Mouse (Mus musculus): ENCODE data around the gene Peg10. TPM values are rescaled to one million over a fixed set of nuclear protein-coding genes. Genes with fewer than 3 reads are reported as not detected.

Gene Peg10
- polyA plus RNA-seq (2011; ENCODE audit: insufficient read depth, insufficient read length, low read depth, missing spikeins), result 435 and 458 TPM in 2 replicates

- no peaks in the 10 kb centered on the region; the same call in 1 of the 2 replicates for H3K27me3 ChIP-seq (ENCODE audit: control insufficient read depth, insufficient read depth, low read length, poor library complexity, severe bottlenecking)
- no peaks in the 10 kb centered on the region for H3K4me1 ChIP-seq (ENCODE audit: control insufficient read depth, insufficient read depth, low read length)
- peak within 1 kb of the TSS; percentile 62 for H3K9ac ChIP-seq (ENCODE audit: low read depth, poor library complexity, severe bottlenecking)
- no peaks in the 10 kb centered on the region for H3K36me3 ChIP-seq (ENCODE audit: control insufficient read depth, insufficient read depth, low read length, poor library complexity, severe bottlenecking)
- no peak within 1 kb of the TSS for H3K27ac ChIP-seq (ENCODE audit: insufficient read depth, low read length)
- H3K9me3 ChIP-seq (replicated peaks; ENCODE audit: control insufficient read depth, insufficient read depth, low read length, poor library complexity, severe bottlenecking), result peaks cover 11% of the 10 kb centered on the region; the same call in 1 of the 2 replicates
- H3K4me3 ChIP-seq (ENCODE audit: low read depth, low read length), result peak within 1 kb of the TSS; percentile 88
- TF ChIP-seq POLR2A (IDR thresholded peaks at IDR 0.05; ENCODE audit: insufficient read depth, low read length) (no peak), CTCF (IDR thresholded peaks at IDR 0.05; ENCODE audit: low read depth, low read length) (peak; percentile 44), EP300 (IDR thresholded peaks at IDR 0.05; ENCODE audit: insufficient read depth, low read depth, low read length) (no peak)
Measured at GRCm38 (mm10) chr6:4746696-4747439, at the start of gene Peg10, which contains the start of gene Sgce. Peg10 (plus strand) TSS chr6:4747306. Sgce (minus strand) TSS chr6:4747207.

- Histone ChIP-seq H3K27me3 (ENCODE audit: control insufficient read depth, insufficient read depth, low read length, poor library complexity, severe bottlenecking) (no peaks in the 10 kb centered on the region), H3K36me3 (ENCODE audit: control insufficient read depth, insufficient read depth, low read length, poor library complexity, severe bottlenecking) (no peaks in the 10 kb centered on the region), H3K27ac (ENCODE audit: insufficient read depth, low read length) (no peak overlapping the region), H3K9me3 (replicated peaks; ENCODE audit: control insufficient read depth, insufficient read depth, low read length, poor library complexity, severe bottlenecking) (no peaks in the 10 kb centered on the region), H3K4me1 (ENCODE audit: control insufficient read depth, insufficient read depth, low read length) (no peaks in the 10 kb centered on the region), H3K4me3 (ENCODE audit: low read depth, low read length) (no peak overlapping the region), H3K9ac (ENCODE audit: low read depth, poor library complexity, severe bottlenecking) (no peak overlapping the region)
- TF ChIP-seq POLR2A (IDR thresholded peaks at IDR 0.05; ENCODE audit: insufficient read depth, low read length), result no peak
- TF ChIP-seq CTCF (IDR thresholded peaks at IDR 0.05; ENCODE audit: low read depth, low read length), result no peak
- no peak for TF ChIP-seq EP300 (IDR thresholded peaks at IDR 0.05; ENCODE audit: insufficient read depth, low read depth, low read length)
Measured at GRCm38 (mm10) chr6:4701641-4702040, 45.5 kb upstream of the Peg10 start.

- no peaks in the 10 kb centered on the region for H3K4me1 ChIP-seq (ENCODE audit: control insufficient read depth, insufficient read depth, low read length)
- no peaks in the 10 kb centered on the region for H3K36me3 ChIP-seq (ENCODE audit: control insufficient read depth, insufficient read depth, low read length, poor library complexity, severe bottlenecking)
Measured at GRCm38 (mm10) chr6:4703908-4704307, 43.2 kb upstream of the Peg10 start.

GRCm38 (mm10) chr6:4706415-4706814 lies 40.7 kb upstream of the Peg10 start:
- no peaks in the 10 kb centered on the region for H3K36me3 ChIP-seq (ENCODE audit: control insufficient read depth, insufficient read depth, low read length, poor library complexity, severe bottlenecking)
- H3K9ac ChIP-seq (ENCODE audit: low read depth, poor library complexity, severe bottlenecking), result no peak overlapping the region
- no peaks in the 10 kb centered on the region for H3K9me3 ChIP-seq (replicated peaks; ENCODE audit: control insufficient read depth, insufficient read depth, low read length, poor library complexity, severe bottlenecking)
- no peaks in the 10 kb centered on the region for H3K27me3 ChIP-seq (ENCODE audit: control insufficient read depth, insufficient read depth, low read length, poor library complexity, severe bottlenecking)
- H3K4me3 ChIP-seq (ENCODE audit: low read depth, low read length), result no peak overlapping the region
- H3K4me1 ChIP-seq (ENCODE audit: control insufficient read depth, insufficient read depth, low read length), result no peaks in the 10 kb centered on the region
- TF ChIP-seq EP300 (IDR thresholded peaks at IDR 0.05; ENCODE audit: insufficient read depth, low read depth, low read length) (no peak), CTCF (IDR thresholded peaks at IDR 0.05; ENCODE audit: low read depth, low read length) (no peak), POLR2A (IDR thresholded peaks at IDR 0.05; ENCODE audit: insufficient read depth, low read length) (no peak)
- no peak overlapping the region for H3K27ac ChIP-seq (ENCODE audit: insufficient read depth, low read length)

More at GRCm38 (mm10) chr6:4703908-4704307, 43.2 kb upstream of the Peg10 start:
- H3K9me3 ChIP-seq (replicated peaks; ENCODE audit: control insufficient read depth, insufficient read depth, low read length, poor library complexity, severe bottlenecking), result no peaks in the 10 kb centered on the region
- TF ChIP-seq CTCF (IDR thresholded peaks at IDR 0.05; ENCODE audit: low read depth, low read length) (no peak), EP300 (IDR thresholded peaks at IDR 0.05; ENCODE audit: insufficient read depth, low read depth, low read length) (no peak), POLR2A (IDR thresholded peaks at IDR 0.05; ENCODE audit: insufficient read depth, low read length) (no peak)
- H3K9ac ChIP-seq (ENCODE audit: low read depth, poor library complexity, severe bottlenecking), result no peak overlapping the region
- no peaks in the 10 kb centered on the region for H3K27me3 ChIP-seq (ENCODE audit: control insufficient read depth, insufficient read depth, low read length, poor library complexity, severe bottlenecking)
- H3K4me3 ChIP-seq (ENCODE audit: low read depth, low read length), result no peak overlapping the region
- no peak overlapping the region for H3K27ac ChIP-seq (ENCODE audit: insufficient read depth, low read length)

GRCm38 (mm10) chr6:4708971-4709370 lies 38.1 kb upstream of the Peg10 start:
- H3K9me3 ChIP-seq (replicated peaks; ENCODE audit: control insufficient read depth, insufficient read depth, low read length, poor library complexity, severe bottlenecking), result no peaks in the 10 kb centered on the region
- H3K36me3 ChIP-seq (ENCODE audit: control insufficient read depth, insufficient read depth, low read length, poor library complexity, severe bottlenecking), result no peaks in the 10 kb centered on the region
- H3K4me1 ChIP-seq (ENCODE audit: control insufficient read depth, insufficient read depth, low read length), result no peaks in the 10 kb centered on the region
- no peak for TF ChIP-seq POLR2A (IDR thresholded peaks at IDR 0.05; ENCODE audit: insufficient read depth, low read length)
- no peak for TF ChIP-seq EP300 (IDR thresholded peaks at IDR 0.05; ENCODE audit: insufficient read depth, low read depth, low read length)
- no peak for TF ChIP-seq CTCF (IDR thresholded peaks at IDR 0.05; ENCODE audit: low read depth, low read length)
- H3K9ac ChIP-seq (ENCODE audit: low read depth, poor library complexity, severe bottlenecking), result no peak overlapping the region
- no peaks in the 10 kb centered on the region for H3K27me3 ChIP-seq (ENCODE audit: control insufficient read depth, insufficient read depth, low read length, poor library complexity, severe bottlenecking)
- H3K4me3 ChIP-seq (ENCODE audit: low read depth, low read length), result no peak overlapping the region
- no peak overlapping the region for H3K27ac ChIP-seq (ENCODE audit: insufficient read depth, low read length)

GRCm38 (mm10) chr6:4716171-4716570 lies 30.9 kb upstream of the Peg10 start:
- Histone ChIP-seq H3K4me1 (ENCODE audit: control insufficient read depth, insufficient read depth, low read length) (no peaks in the 10 kb centered on the region), H3K27ac (ENCODE audit: insufficient read depth, low read length) (no peak overlapping the region), H3K9ac (ENCODE audit: low read depth, poor library complexity, severe bottlenecking) (no peak overlapping the region), H3K9me3 (replicated peaks; ENCODE audit: control insufficient read depth, insufficient read depth, low read length, poor library complexity, severe bottlenecking) (no peaks in the 10 kb centered on the region), H3K36me3 (ENCODE audit: control insufficient read depth, insufficient read depth, low read length, poor library complexity, severe bottlenecking) (no peaks in the 10 kb centered on the region), H3K4me3 (ENCODE audit: low read depth, low read length) (no peak overlapping the region), H3K27me3 (ENCODE audit: control insufficient read depth, insufficient read depth, low read length, poor library complexity, severe bottlenecking) (no peaks in the 10 kb centered on the region)
- TF ChIP-seq CTCF (IDR thresholded peaks at IDR 0.05; ENCODE audit: low read depth, low read length) (no peak), POLR2A (IDR thresholded peaks at IDR 0.05; ENCODE audit: insufficient read depth, low read length) (no peak), EP300 (IDR thresholded peaks at IDR 0.05; ENCODE audit: insufficient read depth, low read depth, low read length) (no peak)

Measured in ES-Bruce4 (cell line).